Mouse (Mus musculus): Measurements from ENCODE around the gene Them7.

The Them7 gene

GRCm38 (mm10) chr2:105416046-105416659, 192.0 kb downstream of the Them7 start:
- no peak for DNase-seq (ENCODE audit: low spot score in 2 of 2)

DNA sequence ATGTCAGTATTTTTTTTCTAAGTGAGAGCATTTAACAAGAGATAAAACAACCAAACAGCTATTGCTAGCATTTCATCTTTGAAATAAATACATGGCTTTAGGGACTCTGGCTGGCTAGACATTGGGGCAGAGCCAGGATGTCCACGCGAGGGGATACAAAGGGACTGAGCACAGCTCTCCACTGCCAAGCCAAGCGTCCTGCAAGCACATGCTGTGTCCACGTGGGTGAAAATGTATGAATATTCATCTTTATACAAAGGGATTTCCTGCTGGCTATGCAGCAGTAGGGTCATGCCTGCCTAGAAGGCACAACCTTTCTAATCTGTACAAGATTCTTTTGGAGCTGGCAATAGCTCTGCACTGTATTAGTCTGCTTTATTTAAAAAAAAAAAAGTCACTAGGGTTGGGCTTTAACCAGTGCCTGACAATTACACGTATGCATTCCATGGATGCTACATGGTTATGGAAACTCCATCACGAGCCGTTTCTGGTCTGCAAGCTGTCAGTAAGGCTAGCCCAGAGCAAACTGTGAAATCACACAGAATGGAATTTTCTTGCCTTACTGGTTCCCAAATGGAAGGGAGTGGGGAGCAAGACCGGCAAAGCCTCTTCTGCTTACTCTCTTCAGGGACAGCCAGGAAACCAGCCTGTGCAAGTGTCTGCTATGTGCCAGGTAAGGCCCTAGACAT, 192.7 kb downstream of the Them7 start:
- no peak for DNase-seq (ENCODE audit: low spot score in 2 of 2)

DNA sequence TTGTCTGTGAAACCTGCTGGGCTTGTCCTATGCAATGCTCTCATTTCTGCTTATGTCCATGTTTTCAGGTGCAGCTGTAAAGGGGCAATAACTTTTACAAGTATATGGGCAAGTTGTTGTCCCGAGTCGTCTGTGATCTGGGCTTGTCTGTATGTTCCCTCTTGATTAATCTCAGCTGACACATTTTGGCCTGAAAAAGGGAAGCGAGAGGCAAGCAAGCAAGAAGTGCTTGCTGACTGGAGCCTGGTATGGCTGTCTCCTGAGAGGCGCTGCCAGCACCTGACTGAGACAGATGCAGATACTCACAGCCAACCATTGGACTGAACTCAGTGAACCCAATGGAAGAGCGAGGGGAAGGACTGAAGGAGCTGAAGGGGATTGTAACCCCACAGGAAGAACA, 193.5 kb downstream of the Them7 start:
- no peak for DNase-seq (ENCODE audit: low spot score in 2 of 2)

DNA sequence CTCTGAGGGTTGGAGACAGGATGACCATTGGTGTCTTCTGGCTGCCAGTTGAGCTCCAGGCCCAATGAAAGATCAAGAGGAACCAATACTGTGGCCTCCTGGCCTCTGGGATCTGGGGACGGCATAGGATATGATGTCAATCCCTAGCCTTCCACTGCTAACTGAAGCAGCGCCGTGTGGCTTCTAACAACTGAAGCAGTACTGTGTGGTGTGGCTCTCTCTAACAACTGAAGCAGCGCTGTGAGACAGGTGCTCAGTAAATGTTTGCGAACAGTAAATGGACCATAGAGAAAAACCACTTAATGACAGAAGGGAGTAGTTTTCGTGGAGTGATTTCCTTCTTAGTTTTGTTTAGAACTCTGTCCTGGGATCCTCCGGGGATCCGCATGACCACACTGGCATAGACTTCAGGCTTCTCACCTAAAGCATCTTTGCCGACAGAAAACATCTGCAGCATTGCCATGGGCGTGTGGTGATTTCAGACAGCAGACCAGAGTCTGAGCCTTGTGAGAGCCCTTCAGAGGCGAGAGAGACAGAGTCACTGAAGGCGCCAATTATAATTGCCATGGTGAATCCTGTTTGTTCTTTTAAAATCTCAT, 194.6 kb downstream of the Them7 start:
- DNase-seq (ENCODE audit: low spot score in 2 of 2): no peak

GRCm38 (mm10) chr2:105427447-105427846, 203.3 kb downstream of the Them7 start:
- DNase-seq (ENCODE audit: low spot score in 2 of 2): no peak

GRCm38 (mm10) chr2:105428029-105428428, 203.9 kb downstream of the Them7 start:
- DNase-seq (ENCODE audit: low spot score in 2 of 2): peak; percentile 46 to 71

DNA sequence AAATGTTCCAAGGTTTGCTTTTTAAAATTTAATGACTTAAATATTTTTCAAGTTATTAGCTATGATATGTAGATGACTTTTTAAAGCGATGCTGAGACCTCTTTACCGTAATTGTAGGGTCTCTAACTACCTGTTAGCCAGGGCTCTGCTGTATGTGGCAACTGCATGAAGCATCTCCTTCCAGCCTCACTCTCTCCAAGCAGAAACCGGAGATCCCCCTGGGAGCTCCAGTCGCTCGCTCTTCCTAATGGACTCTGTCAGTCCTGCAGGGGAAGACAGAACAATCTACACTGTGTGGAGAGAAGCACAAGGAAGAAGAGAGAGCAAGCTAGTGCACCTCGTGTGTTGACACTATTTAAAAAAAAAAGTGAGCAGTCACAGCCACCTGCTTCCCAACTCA, 204.3 kb downstream of the Them7 start:
- DNase-seq (ENCODE audit: low spot score in 2 of 2): no peak

All from urinary bladder, postnatal 4 days (tissue).